Mouse (Mus musculus) hindbrain, embryonic 12.5 days (tissue): ENCODE data around the gene Atp6v0a4. TPM values are rescaled to one million over a fixed set of nuclear protein-coding genes. Genes with fewer than 3 reads are reported as not detected.

Experiments used
- ATAC-seq: fragments of 200-750 bp; cut with Nextera tagmentation; 2 replicates; pipeline ENCODE4 v1.8.0; 2017; ENCODE audit warnings: moderate TSS enrichment; ENCODE audit not compliant: low FRiP score
- H3K27ac ChIP-seq: fragments of 300-500 bp; sonication (generic); 2 replicates; pipeline ENCODE4 v1.5.1; 2016; ENCODE audit warnings: mild to moderate bottlenecking
- H3K27me3 ChIP-seq: fragments of 300-500 bp; sonication (generic); 2 replicates; pipeline ENCODE4 v1.6.1; 2016; ENCODE audit warnings: mild to moderate bottlenecking
- H3K36me3 ChIP-seq: fragments of 300-500 bp; sonication (generic); 2 replicates; pipeline ENCODE4 v1.6.1; 2016; ENCODE audit warnings: mild to moderate bottlenecking
- H3K4me1 ChIP-seq: fragments of 300-500 bp; sonication (generic); 2 replicates; pipeline ENCODE4 v1.6.1; 2016
- H3K4me2 ChIP-seq: fragments of 300-500 bp; sonication (generic); replicated peaks from 2 replicates; pipeline ENCODE4 v1.6.1; 2016; ENCODE audit warnings: mild to moderate bottlenecking
- H3K4me3 ChIP-seq: fragments of 300-500 bp; sonication (generic); 2 replicates; pipeline ENCODE4 v1.5.1; 2016; ENCODE audit warnings: mild to moderate bottlenecking
- H3K9ac ChIP-seq: fragments of 300-500 bp; sonication (generic); 2 replicates; pipeline ENCODE4 v1.6.1; 2016; ENCODE audit warnings: mild to moderate bottlenecking, moderate library complexity
- H3K9me3 ChIP-seq: fragments of 300-500 bp; sonication (generic); replicated peaks from 2 replicates; pipeline ENCODE4 v1.6.1; 2016; ENCODE audit warnings: mild to moderate bottlenecking
- WGBS: fragments of 180-500 bp; shearing (Covaris S2); methylation state at CpG from one replicate; pipeline ENCODE4 v1.1.7; 2016; 5-methylcytosine and 5-hydroxymethylcytosine counted together
- polyA plus RNA-seq: library from polyadenylated mRNA; unstranded; fragments of >200 nt; fragmentation: Nextera tagmentation; extraction: Ambion mirVana; gene quantifications from 2 replicates; pipeline ENCODE4 v1.2.1, GENCODE M21; 2016

Atp6v0a4 gene
- polyA plus RNA-seq, 1 experiment from 2014 or later: 0.10 TPM

DNA sequence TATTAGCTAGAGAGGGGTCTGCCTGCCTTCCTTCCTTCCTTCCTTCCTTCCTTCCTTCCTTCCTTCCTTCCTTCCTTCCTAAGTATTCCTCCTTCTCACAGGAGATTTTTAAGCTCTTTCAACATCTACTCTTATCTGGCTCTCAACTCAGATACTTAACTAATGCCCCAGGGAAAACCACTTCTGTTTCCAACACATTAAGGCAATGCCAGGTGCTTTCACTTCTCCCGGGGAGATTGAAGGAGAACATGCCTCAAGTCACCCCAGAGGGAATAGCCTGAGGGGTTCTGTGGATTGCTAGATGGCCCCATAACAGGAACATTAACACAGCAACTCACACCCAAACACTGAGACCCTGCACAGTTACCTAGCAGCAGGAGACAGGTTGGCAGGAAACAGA is 96.6 kb downstream of the Atp6v0a4 start:
- no peaks in the 10 kb centered on the region for H3K36me3 ChIP-seq
- no peaks in the 10 kb centered on the region for H3K9me3 ChIP-seq
- no peak overlapping the region for H3K4me2 ChIP-seq
- ATAC-seq: no peak
- no peak overlapping the region for H3K27ac ChIP-seq
- 55% methylated on average over 1 of the region's 1 CpGs for WGBS
- no peaks in the 10 kb centered on the region for H3K27me3 ChIP-seq
- no peak overlapping the region for H3K4me3 ChIP-seq
- H3K4me1 ChIP-seq: peaks cover 9% of the 10 kb centered on the region
- no peak overlapping the region for H3K9ac ChIP-seq

DNA sequence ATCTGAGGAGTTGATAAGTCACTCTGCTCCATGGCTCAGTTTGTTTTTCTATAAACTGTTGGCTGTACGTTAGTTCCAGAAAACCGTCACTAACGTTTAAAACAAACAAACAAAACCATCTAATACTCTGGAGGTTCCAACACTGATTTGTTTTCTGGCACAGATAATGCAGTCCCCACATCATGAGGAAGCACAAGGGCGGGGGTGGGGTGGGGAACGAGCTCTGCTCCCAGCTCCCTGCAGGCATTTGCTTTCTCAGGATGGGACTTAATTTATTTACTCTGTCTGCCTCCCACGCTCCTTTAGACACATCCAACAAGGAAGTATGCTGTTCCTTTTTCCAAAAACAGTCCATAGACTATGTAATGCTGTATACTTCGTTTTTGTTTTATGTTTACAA is 101.1 kb downstream of the Atp6v0a4 start:
- no peak for ATAC-seq
- Histone ChIP-seq H3K27me3 (no peaks in the 10 kb centered on the region), H3K4me3 (no peak overlapping the region), H3K27ac (no peak overlapping the region), H3K4me1 (no peaks in the 10 kb centered on the region), H3K9me3 (no peaks in the 10 kb centered on the region), H3K4me2 (no peak overlapping the region), H3K9ac (no peak overlapping the region), H3K36me3 (no peaks in the 10 kb centered on the region)
- WGBS: 47% methylated on average over 7 of the region's 7 CpGs

DNA sequence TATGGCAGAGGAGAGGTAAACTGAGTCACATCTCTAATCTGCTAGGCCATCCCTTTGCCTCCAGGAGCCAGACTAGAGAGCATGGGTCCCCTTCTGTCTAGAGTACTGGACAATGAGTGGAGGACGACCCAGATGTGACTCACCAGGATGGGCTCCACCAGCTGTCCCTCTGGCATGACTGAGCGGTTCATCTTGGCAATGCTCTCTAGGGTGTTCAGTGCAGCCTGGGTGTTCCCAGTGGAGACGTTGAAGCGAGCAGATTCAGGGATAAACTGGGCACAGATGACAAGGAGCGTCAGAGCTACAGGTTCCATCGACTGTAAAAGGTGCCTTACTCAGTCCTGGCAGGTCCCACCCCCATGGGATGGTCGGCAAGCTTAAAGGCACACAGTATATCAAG is 103.0 kb downstream of the Atp6v0a4 start:
- H3K4me1 ChIP-seq: no peaks in the 10 kb centered on the region
- no peak for ATAC-seq
- H3K27me3 ChIP-seq: no peaks in the 10 kb centered on the region
- H3K4me3 ChIP-seq: no peak overlapping the region
- no peak overlapping the region for H3K4me2 ChIP-seq
- WGBS: 85% methylated on average over 7 of the region's 7 CpGs
- H3K27ac ChIP-seq: no peak overlapping the region
- no peaks in the 10 kb centered on the region for H3K9me3 ChIP-seq
- H3K36me3 ChIP-seq: no peaks in the 10 kb centered on the region
- H3K9ac ChIP-seq: no peak overlapping the region

DNA sequence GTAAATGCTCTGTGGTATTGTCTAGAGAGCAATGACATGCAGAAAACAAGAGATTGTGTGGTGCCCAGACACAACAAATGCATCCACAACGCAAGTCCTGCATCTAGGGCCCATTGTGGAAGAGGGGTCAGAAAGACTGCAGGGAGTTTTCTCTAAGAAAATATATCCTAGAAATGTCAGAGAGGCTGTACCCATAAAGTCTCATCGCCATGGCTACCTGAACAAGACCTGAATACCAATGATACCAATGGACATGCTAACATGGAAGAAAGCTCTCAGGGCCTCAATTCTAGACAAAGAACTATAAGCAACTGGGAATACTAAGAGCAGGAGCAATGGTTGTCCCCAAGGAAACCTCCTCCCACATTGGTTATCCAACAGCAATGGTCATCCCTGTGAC is 111.6 kb downstream of the Atp6v0a4 start:
- Histone ChIP-seq H3K27me3 (no peaks in the 10 kb centered on the region), H3K4me1 (peaks cover 5% of the 10 kb centered on the region; the same call in 1 of the 2 replicates), H3K27ac (no peak overlapping the region), H3K4me3 (no peak overlapping the region), H3K9me3 (no peaks in the 10 kb centered on the region), H3K4me2 (no peak overlapping the region), H3K36me3 (no peaks in the 10 kb centered on the region), H3K9ac (no peak overlapping the region)
- ATAC-seq: no peak
- WGBS: 70% methylated on average over 2 of the region's 2 CpGs

DNA sequence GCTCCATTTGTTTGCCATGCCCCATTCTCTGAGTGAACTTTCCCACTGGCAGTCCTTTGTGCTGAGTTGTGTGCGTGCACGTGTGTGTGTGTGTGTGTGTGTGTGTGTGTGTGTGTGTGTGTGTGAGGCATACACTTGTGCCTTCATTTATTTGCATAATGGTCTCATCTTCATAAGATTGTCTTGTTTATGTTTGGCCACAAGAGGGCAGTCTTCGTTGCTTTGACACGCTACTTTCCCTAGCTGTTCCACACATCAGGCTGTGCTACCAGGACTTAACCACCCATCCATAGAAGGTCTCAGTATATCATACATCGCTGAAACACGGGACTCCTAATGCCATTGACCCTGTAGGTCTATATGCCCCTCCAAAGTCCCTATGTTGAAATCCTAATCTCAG is 116.9 kb downstream of the Atp6v0a4 start:
- no peak overlapping the region for H3K27ac ChIP-seq
- no peaks in the 10 kb centered on the region for H3K36me3 ChIP-seq
- WGBS: 7% methylated on average over 6 of the region's 6 CpGs
- no peaks in the 10 kb centered on the region for H3K9me3 ChIP-seq
- no peaks in the 10 kb centered on the region for H3K27me3 ChIP-seq
- H3K4me1 ChIP-seq: peaks cover 3% of the 10 kb centered on the region; the same call in 1 of the 2 replicates
- H3K4me2 ChIP-seq: no peak overlapping the region
- peak; percentile 46; the same call in 1 of the 2 replicates for ATAC-seq
- H3K4me3 ChIP-seq: no peak overlapping the region
- H3K9ac ChIP-seq: no peak overlapping the region

Other genes with a start within 250 kb of the Atp6v0a4 start
- gene Svopl, start 77.6 kb downstream of the Atp6v0a4 start, polyA plus RNA-seq: 3.9 and 4.2 TPM in 2 replicates
- gene Tmem213, start 15.3 kb downstream of the Atp6v0a4 start, polyA plus RNA-seq: not detected in 2 replicates
- gene D630045J12Rik, start 129.4 kb upstream of the Atp6v0a4 start, polyA plus RNA-seq: 13.9 and 14.3 TPM in 2 replicates
- gene Zc3hav1l, start 174.7 kb upstream of the Atp6v0a4 start, polyA plus RNA-seq: 16.3 and 18.9 TPM in 2 replicates
- 1.9 and 2.3 TPM in 2 replicates for gene Zc3hav1, start 230.0 kb upstream of the Atp6v0a4 start, polyA plus RNA-seq